Mouse (Mus musculus) small intestine, adult 2 months (tissue): ENCODE data around the gene Sec24c. TPM values are rescaled to one million over a fixed set of nuclear protein-coding genes. Genes with fewer than 3 reads are reported as not detected.
"Not testable (repeated sequence)": the region's sequence is repeated elsewhere in the genome, so short reads cannot be mapped to it uniquely, and the experiment has no call there.

Experiments used
- H3K27ac ChIP-seq: fragments of 200-500 bp; 2 replicates; pipeline ENCODE4 v1.5.1; 2012; ENCODE audit warnings: low read depth, low read length, control low read depth, inconsistent platforms; ENCODE audit not compliant: insufficient read depth
- H3K27me3 ChIP-seq: fragments of 200-500 bp; 2 replicates; pipeline ENCODE4 v1.6.1; 2012; ENCODE audit warnings: mild to moderate bottlenecking, moderate library complexity, low read length, inconsistent platforms; ENCODE audit not compliant: control insufficient read depth, insufficient read depth
- H3K36me3 ChIP-seq: fragments of 200-500 bp; 2 replicates; pipeline ENCODE4 v1.6.1; 2012; ENCODE audit warnings: mild to moderate bottlenecking, low read length, control low read depth, inconsistent platforms; ENCODE audit not compliant: control insufficient read depth, insufficient read depth
- H3K4me1 ChIP-seq: fragments of 200-500 bp; 2 replicates; pipeline ENCODE4 v1.6.1; 2012; ENCODE audit warnings: low read length, inconsistent platforms, mixed read lengths; ENCODE audit not compliant: control insufficient read depth, insufficient read depth, insufficient read length
- H3K4me3 ChIP-seq: fragments of 200-500 bp; 2 replicates; pipeline ENCODE4 v1.5.1; 2012; ENCODE audit warnings: low read depth, mild to moderate bottlenecking, control low read depth, inconsistent platforms, low read length, moderate library complexity
- CTCF ChIP-seq: fragments of 200-500 bp; IDR thresholded peaks from 2 replicates; pipeline ENCODE4 v1.5.1; 2012; ENCODE audit warnings: low read depth, mild to moderate bottlenecking, control low read depth, inconsistent platforms, low read length, moderate library complexity, mixed read lengths; ENCODE audit not compliant: insufficient replicate concordance, insufficient read length; ENCODE audit errors: extremely low read depth
- POLR2A ChIP-seq: fragments of 200-500 bp; IDR thresholded peaks from 2 replicates; pipeline ENCODE4 v1.6.1; 2012; ENCODE audit warnings: low read depth, mild to moderate bottlenecking, control low read depth, inconsistent platforms, low read length, moderate library complexity
- WGBS: fragments of 180-500 bp; shearing (Covaris S2); methylation state at CpG from one replicate; pipeline ENCODE4 v1.1.7; 2018; 5-methylcytosine and 5-hydroxymethylcytosine counted together
- polyA plus RNA-seq: library from polyadenylated mRNA; depleted of rRNA; stranded (reverse); fragments of >200 nt; gene quantifications from 2 replicates; pipeline ENCODE4 v1.2.3, GENCODE M21; 2012; rRNA removed

Sec24c gene
- polyA plus RNA-seq: 161 and 233 TPM in 2 replicates

- peak within 1 kb of the TSS; percentile 97 for H3K27ac ChIP-seq
- WGBS: 1% methylated on average over 43 of the region's 43 CpGs
- peaks cover 28% of the 10 kb centered on the region for H3K36me3 ChIP-seq
- H3K4me1 ChIP-seq: peaks cover 12% of the 10 kb centered on the region; the same call in 1 of the 2 replicates
- peak within 1 kb of the TSS; percentile 81 for H3K4me3 ChIP-seq
- no peaks in the 10 kb centered on the region for H3K27me3 ChIP-seq
- TF ChIP-seq CTCF: no peak
- peak; percentile 78; the same call in 1 of the 2 replicates for TF ChIP-seq POLR2A
Observed at GRCm38 (mm10) chr14:20674064-20674833, at the start of gene Sec24c. Sec24c (plus strand) TSS chr14:20674308.

- Histone ChIP-seq H3K27ac (no peak overlapping the region), H3K4me1 (peaks cover 7% of the 10 kb centered on the region; the same call in 1 of the 2 replicates), H3K27me3 (no peaks in the 10 kb centered on the region), H3K4me3 (no peak overlapping the region), H3K36me3 (no peaks in the 10 kb centered on the region)
- TF ChIP-seq POLR2A (no peak), CTCF (no peak)
- WGBS: 45% methylated on average over 2 of the region's 2 CpGs
Observed at GRCm38 (mm10) chr14:20626447-20626846, 47.7 kb upstream of the Sec24c start.

- TF ChIP-seq POLR2A (no peak), CTCF (no peak)
- no peaks in the 10 kb centered on the region for H3K36me3 ChIP-seq
- no peak overlapping the region for H3K4me3 ChIP-seq
- WGBS: 81% methylated on average over 3 of the region's 3 CpGs
- H3K4me1 ChIP-seq: peaks cover 7% of the 10 kb centered on the region; the same call in 1 of the 2 replicates
- H3K27me3 ChIP-seq: no peaks in the 10 kb centered on the region
- H3K27ac ChIP-seq: 0 out of 2 replicates have a peak overlapping the region, but pooled peaks have one; percentile 30
Observed at GRCm38 (mm10) chr14:20626971-20627370, 47.1 kb upstream of the Sec24c start.

GRCm38 (mm10) chr14:20631253-20631652 lies 42.9 kb upstream of the Sec24c start:
- Histone ChIP-seq H3K4me1 (peaks cover 7% of the 10 kb centered on the region; the same call in 1 of the 2 replicates), H3K36me3 (no peaks in the 10 kb centered on the region), H3K4me3 (no peak overlapping the region), H3K27me3 (no peaks in the 10 kb centered on the region), H3K27ac (no peak overlapping the region)
- TF ChIP-seq POLR2A (no peak), CTCF (no peak)
- 31% methylated on average over 4 of the region's 4 CpGs for WGBS

- WGBS: 37% methylated on average over 2 of the region's 2 CpGs
- no peak overlapping the region for H3K4me3 ChIP-seq
- no peaks in the 10 kb centered on the region for H3K36me3 ChIP-seq
- TF ChIP-seq CTCF (no peak), POLR2A (no peak)
- no peaks in the 10 kb centered on the region for H3K27me3 ChIP-seq
- H3K27ac ChIP-seq: no peak overlapping the region
- H3K4me1 ChIP-seq: no peaks in the 10 kb centered on the region
Observed at GRCm38 (mm10) chr14:20635546-20635945, 38.6 kb upstream of the Sec24c start.

GRCm38 (mm10) chr14:20636968-20637367 lies 37.1 kb upstream of the Sec24c start:
- H3K4me3 ChIP-seq, H3K27ac ChIP-seq, H3K27me3 ChIP-seq, H3K36me3 ChIP-seq, H3K4me1 ChIP-seq: not testable (repeated sequence)
- WGBS: 91% methylated on average over 3 of the region's 3 CpGs

GRCm38 (mm10) chr14:20637818-20638574 lies 36.1 kb upstream of the Sec24c start:
- Histone ChIP-seq H3K36me3 (no peaks in the 10 kb centered on the region; the same call in 1 of the 2 replicates), H3K27me3 (no peaks in the 10 kb centered on the region), H3K4me1 (peaks cover 3% of the 10 kb centered on the region; the same call in 1 of the 2 replicates), H3K27ac (no peak overlapping the region), H3K4me3 (no peak overlapping the region)
- TF ChIP-seq CTCF: no peak
- TF ChIP-seq POLR2A: no peak
- 71% methylated on average over 2 of the region's 2 CpGs for WGBS
